Mouse (Mus musculus): ENCODE results near the gene Socs1.

The Socs1 gene

DNA sequence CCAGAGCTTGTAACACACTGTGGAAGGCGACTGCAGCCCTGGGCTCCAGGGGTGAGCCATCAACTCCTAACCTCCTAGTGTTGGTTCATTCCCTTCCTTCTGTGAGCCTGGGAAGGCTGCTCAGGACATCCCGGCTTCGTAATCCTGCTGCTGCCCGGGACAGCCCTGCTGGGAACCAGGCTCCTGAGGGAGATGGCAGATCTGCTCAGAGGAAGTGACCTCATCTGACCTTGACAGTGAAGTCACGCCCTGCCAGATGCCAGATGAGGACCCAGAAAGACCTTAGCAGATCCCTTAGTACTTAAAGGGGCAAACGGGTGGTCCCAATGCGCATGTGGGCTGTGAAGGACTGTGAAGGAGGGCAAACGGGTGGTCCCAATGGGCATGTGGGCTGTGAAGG lies 24.2 kb downstream of the Socs1 start:
- no peak for DNase-seq

DNA sequence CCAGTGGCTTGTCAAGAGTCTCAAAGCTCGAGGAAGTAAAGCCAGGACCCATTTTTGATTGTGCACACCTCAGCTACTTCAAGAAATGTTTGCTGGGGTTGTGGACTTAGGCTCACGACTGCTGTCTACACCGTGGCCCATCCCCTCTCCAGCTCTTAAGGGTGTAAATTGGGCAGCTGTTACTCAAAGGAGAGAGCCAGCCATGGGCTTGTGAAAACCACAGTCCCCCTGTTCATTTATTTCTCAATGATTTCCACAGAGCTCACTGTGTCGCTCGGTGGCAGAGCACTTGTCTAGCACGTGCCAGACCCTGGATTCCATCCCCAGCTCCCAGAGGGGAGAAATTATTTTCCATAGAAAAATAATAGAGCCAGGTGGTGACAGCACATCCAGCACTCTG lies 29.2 kb downstream of the Socs1 start:
- DNase-seq: no peak

- DNase-seq: no peak
Measured at GRCm38 (mm10) chr16:10754521-10755296, 30.6 kb downstream of the Socs1 start.

DNA sequence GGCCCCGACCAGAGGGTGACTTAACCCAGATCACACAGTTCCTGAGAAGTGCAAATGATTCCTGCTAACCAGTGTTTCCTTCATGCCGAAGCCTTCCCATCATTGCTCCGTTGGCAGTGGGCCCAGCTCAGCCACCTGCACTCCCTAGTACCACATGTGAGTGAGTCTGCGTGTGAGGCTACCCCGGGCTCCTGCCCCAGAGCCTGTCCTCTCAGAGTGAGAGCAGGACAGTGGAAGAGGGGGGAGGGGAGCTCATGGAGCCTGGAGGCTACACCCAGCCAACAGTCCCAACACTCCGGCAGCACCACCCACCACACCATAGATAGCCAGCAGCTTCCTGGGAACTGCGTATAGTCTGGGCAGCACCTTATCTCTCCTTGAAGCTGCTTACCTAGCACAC lies 35.5 kb downstream of the Socs1 start:
- peak; percentile 83 for DNase-seq

- DNase-seq: no peak
Measured at GRCm38 (mm10) chr16:10749226-10749625, 36.1 kb downstream of the Socs1 start.

GRCm38 (mm10) chr16:10741082-10741481 lies 44.3 kb downstream of the Socs1 start:
- no peak for DNase-seq

DNA sequence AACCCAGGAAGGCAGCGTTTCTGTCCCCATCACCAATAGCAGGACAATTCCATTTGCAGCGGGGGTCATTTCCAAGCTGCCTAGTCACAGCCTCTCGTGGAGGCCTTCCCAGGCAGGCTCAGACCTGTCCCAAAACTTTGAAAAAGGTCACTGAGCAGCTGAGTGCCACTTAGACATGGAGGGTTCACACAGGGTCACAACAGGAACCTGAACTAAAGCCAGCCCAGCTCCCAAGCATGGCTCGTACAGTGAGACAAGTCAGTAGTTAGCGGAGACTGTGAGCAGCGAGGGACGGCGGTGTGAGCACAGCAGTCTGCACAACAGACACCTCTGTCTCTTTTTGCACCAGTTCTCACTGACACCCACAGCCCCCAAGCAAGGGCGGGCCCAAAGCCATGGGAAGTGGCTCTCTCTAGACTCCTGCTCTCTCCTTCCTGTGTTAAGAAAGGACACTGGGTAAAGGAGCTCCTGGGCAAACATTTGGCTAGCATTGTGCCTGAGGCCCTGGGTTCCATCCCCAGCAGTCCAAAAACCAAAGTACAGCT lies 45.4 kb downstream of the Socs1 start:
- DNase-seq: no peak

- DNase-seq: no peak
Measured at GRCm38 (mm10) chr16:10738866-10739265, 46.5 kb downstream of the Socs1 start.

DNA sequence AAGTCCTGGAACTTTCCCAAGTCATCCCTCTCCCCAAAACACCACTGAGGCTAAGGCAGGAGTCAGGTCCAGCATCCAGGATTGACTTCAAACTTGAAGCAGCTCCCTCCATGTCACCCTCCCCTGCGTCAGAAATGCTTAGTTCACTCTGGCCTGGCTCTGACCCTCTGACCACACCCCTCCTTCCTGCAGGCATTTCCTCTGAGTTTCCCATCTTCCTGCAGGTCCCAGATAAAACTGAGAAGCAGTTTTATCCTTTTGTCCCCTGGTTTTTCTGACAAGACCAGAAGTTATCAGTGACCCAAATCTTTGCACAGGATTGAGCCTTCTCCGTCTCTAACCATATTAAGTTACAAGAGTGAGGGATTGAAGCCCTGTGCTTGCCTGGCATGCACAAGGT lies 47.8 kb downstream of the Socs1 start:
- no peak for DNase-seq

GRCm38 (mm10) chr16:10736364-10736763 lies 49.0 kb downstream of the Socs1 start:
- DNase-seq: no peak

GRCm38 (mm10) chr16:10735781-10736180 lies 49.6 kb downstream of the Socs1 start:
- no peak for DNase-seq

GRCm38 (mm10) chr16:10732421-10732820 lies 52.9 kb downstream of the Socs1 start:
- no peak for DNase-seq
